Mouse (Mus musculus): ENCODE data around the gene Rnf157.
"Not testable (repeated sequence)": the region's sequence is repeated elsewhere in the genome, so short reads cannot be mapped to it uniquely, and the experiment has no call there.

Gene Rnf157

DNA sequence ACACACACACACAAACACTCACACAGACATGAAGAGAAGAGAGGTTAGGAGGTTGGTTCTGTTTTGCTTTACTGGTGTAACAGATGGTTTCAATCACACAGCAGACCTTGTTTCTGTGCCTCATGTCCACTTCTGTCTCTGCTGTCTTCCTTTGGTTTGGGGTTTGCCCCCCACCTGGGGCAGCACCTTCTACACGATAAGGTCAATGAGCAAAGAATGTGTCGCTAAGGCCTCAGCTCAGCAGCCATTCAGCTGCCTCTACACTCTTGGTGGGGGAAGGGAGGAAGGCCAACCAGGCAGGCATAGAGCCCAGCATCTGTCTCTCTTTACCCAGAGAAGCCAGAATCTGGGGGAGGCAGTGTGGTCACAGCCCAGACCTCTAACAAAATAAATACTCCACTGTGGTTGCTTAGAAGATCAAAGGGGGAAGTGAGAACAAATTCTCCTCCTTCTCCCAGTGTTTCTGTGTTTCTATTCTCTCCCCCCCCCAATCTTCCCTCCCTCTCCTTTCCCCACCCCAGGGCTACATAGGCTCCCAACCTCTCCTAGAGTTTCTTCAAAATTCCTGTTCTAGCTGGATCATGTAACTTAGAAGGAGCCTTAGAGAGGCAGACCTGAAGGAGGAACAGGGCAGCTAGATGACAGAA, 5.5 kb upstream of the Rnf157 start:
- no peak for DNase-seq (ENCODE audit: low spot score in 2 of 2)

GRCm38 (mm10) chr11:116417054-116417453, 4.2 kb upstream of the Rnf157 start:
- DNase-seq (ENCODE audit: low spot score in 2 of 2): no peak

DNA sequence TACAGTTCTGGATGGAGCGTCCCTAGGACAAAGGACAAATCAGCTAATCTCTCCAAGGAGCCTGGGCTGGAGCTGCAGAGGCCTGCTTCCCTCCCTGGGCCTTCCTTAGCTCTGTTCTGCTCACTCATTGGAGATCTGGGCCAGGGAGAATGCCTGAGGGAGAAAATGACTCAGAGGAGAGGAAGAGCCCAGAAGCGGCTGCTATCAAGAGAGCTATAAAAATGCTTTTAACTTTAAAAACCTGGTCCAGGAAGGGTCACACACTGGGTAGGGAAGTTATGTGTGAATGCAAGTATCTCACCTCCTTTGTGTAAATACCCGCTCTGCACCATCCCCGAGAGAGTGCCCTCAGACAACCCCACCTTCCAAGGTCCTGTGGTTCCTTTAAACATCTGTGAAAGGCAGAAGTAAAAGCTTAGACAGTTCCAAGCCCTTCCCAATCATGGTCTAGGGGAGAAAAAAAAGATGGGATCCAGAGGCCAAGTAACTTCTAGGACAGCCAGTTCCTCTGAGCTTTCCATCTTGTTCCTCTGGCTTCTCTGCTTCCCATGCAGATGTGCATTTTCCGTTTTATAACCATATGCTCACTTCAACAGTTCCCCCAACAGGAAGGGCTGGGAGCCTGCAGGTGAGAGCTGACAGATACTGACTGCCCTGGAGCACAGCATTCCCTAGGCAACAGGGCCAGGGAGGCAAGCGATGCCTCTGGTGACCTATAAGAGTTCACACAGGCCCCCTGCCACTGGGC, 3.5 kb upstream of the Rnf157 start:
- DNase-seq (ENCODE audit: low spot score in 2 of 2): peak; percentile 49 to 61

GRCm38 (mm10) chr11:116413631-116414022, 795 bp upstream of the Rnf157 start:
- DNase-seq (ENCODE audit: low spot score in 2 of 2): no peak

DNA sequence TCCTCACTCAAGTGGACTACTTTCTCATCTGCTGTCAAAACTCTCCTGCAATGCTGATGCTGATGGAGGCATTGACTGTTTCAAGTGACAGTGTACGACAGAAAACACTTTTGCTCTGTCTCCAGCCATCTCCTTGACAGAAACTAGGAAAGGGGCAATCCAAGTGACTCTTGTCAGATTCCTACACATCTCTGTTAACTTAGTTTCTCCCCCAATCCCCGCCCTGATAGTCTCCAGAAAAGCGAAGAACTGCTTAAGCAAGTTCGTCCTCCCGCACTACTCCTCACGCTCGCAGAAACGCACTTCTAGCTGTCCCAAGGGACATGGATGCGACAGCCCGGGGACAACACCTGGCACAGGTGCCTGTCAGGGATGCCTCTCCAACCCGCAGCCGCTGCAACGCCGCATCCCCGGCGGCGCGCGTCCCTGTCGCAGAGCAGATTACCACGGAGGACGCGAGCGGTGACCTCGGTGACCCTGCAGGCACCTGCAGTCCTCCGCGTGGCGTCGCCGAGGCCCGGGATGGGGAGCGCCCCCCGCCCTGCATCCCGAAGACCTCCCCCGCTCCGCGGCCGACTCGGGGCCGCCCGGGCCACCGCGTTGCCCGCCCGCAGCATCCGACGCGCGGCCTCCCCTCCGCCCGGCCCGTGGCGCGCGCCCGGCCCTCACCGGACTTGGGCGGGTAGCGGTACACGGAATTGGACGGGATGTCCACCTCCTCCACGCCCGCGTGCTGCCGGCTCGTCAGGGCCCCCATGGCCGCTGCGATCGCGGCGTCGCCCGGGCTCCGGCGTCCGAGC, 604 bp downstream of the Rnf157 start:
- peak in 1 of 2 experiments; percentile 30 for DNase-seq (ENCODE audit: low spot score in 2 of 2)

DNA sequence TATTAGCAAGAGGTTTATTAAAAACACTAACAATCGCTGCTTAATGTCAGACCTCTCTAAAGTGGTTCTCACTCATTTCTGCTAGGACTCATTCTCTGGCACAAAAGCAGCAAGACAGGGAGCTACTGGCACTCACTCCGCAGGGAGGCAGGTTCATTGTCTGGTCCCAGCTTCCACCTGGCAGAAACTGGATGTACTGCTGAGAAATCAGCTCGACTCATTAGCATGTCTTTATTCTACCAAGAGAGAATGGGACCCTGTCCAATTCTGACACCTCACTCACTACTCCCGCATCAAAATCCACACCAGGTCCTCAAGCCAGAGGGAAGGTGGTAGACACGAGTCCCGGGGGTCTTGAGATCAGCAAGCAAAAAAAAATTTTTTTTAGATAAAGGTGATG, 1.2 kb downstream of the Rnf157 start:
- no peak for DNase-seq (ENCODE audit: low spot score in 2 of 2)

- not testable (repeated sequence) for DNase-seq (ENCODE audit: low spot score in 2 of 2)
Measured at GRCm38 (mm10) chr11:116410415-116410814, 2.4 kb downstream of the Rnf157 start.

DNA sequence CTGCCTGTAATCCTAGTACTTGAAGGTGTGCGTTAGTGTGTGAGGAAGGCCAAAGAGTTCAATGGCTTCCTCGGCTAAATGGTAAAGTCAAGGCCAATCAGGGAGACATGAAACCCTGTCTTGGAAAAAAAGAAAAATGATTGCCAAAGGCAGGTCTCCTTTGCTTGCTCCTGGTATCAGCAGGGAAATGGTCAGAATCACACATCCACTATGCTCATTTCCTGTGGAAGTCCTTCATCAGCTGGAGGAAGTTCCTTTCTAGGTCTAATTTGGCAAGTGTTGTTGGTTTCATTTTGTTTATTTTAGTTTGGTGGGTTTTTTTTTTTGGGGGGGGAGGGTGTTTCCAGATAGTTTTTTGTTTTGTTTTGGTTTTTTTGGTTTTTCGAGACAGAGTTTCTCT, 3.8 kb downstream of the Rnf157 start:
- DNase-seq (ENCODE audit: low spot score in 2 of 2): no peak

DNA sequence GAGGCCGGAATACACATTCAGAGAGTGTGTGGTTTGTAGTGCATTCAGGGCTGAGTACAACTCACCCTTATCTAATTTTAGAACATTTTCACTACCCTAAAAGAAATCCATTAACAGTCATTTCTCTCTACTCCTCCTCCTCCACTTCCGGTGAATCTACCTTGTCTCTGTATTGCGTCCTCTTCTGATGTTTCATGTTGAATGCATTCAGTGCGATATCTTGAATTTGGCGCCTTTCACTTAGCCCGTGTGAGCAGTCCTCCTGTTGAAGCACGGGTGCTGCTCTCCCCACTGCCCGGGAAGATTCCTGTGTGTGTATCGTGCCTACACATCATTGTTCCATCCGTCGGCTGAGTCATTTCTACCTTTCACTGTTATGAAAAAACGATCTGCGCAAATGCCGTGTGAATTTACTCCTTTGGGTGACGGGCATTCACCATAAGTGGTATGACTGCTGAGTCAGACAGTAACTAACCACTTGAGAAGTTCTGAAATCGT, 6.6 kb downstream of the Rnf157 start:
- DNase-seq (ENCODE audit: low spot score in 2 of 2): no peak

DNA sequence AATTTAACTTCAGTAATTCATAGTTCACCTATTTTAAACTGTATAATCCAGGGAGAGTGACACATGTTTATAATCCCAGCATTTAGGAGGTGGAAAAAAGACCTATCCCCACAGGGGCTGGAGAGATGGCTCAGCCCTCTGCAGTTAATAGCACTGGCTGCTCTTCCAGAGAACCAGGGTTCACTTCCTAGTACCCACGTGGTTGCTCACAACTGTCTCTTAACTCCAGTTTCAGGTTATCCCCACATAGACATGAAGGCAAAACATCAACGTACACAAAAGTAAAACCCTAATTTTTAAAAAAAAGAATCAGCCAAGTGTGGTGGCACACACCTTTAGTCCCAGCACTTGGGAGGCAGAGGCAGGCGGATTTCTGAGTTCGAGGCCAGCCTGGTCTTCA, 7.2 kb downstream of the Rnf157 start:
- no peak for DNase-seq (ENCODE audit: low spot score in 2 of 2)

DNA sequence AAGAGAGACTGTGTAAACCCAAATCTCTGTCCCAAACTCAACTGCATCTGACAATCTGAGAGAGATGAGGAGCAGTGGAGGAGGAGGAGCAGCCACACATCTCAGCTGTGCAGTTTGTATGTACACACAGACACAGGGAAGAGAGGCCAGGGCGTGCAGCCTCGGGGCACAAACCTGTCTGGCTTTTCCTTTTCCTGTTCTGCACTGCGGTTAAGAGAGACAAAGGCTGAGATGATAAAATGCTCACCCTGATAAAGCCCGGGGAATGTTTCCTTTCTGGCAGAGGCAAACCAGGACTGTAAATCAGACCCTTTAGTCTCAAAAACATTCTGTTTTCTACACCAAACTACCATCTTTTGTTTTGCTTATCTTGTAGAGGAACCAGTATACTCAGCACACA, 12.3 kb downstream of the Rnf157 start:
- no peak for DNase-seq (ENCODE audit: low spot score in 2 of 2)

DNA sequence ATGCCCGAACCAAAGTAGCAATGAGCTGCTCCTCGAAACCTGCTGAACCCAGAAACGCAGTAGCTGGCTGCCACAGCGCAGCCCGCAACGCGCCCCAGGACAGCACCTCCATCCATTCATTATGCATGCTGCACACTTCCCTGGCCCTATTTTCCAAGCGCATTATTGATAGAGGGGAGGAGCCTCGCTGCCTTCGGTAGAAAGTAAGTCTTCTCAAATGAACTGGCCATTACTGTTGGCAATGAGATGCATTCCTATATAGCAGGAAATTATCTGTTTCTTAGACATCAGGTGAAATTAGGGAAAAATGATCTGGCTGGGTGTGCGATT, 14.5 kb downstream of the Rnf157 start:
- DNase-seq (ENCODE audit: low spot score in 2 of 2): no peak

GRCm38 (mm10) chr11:116397517-116398347, 15.1 kb downstream of the Rnf157 start:
- DNase-seq (ENCODE audit: low spot score in 2 of 2): no peak

DNA sequence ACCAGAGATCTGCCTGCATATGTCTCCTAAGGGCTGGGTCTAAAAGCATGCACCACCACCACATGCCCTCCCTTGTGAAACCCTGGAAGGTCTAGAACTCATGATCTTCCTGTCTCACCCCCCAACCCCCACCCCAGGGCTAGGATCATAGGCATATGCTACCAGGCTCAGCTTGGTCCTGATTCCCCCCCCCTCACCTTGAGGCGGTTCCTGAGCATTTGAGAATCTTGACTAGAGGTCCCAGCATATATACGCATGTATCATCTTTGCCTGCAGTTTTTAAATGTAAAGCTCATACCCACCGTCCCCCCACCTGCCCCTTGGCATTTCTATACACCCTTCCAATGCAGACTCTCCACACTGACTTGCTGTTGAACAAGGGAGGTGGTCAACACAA, 15.9 kb downstream of the Rnf157 start:
- no peak for DNase-seq (ENCODE audit: low spot score in 2 of 2)

GRCm38 (mm10) chr11:116396276-116396933, 16.4 kb downstream of the Rnf157 start:
- no peak for DNase-seq (ENCODE audit: low spot score in 2 of 2)

GRCm38 (mm10) chr11:116394769-116395168, 18.1 kb downstream of the Rnf157 start:
- no peak for DNase-seq (ENCODE audit: low spot score in 2 of 2)

DNA sequence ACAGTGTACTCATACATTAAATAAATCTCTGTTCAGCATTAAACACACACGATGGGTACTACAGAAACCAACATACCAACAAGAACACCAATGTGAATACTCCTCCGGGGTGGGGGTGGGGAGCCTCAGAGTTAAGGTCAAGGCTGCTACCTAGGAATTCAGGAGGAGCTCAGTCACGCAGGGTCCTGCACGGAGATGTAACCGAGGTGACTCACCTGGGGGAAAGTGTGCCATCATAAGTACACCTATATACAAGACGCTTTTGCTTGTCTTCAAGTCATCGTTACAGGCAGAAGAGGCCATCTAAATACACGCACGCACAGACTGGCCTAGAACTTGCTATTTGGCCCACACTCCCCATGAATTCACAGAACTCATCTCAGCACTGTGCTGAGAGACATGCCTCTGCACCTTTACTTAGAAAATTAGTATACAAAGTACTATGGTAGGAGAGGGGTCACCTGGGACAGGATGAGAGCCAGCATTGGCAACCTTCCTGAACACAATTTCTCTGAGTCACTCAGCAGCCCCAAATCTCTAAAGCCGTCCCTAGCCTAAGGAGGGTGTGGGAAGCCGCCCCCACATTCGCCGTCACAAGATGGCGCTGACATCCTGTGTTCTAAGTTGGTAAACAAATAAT, 23.9 kb downstream of the Rnf157 start:
- peak; percentile 40 to 72 for DNase-seq (ENCODE audit: low spot score in 2 of 2)

- no peak for DNase-seq (ENCODE audit: low spot score in 2 of 2)
Measured at GRCm38 (mm10) chr11:116387086-116388071, 25.5 kb downstream of the Rnf157 start.

DNA sequence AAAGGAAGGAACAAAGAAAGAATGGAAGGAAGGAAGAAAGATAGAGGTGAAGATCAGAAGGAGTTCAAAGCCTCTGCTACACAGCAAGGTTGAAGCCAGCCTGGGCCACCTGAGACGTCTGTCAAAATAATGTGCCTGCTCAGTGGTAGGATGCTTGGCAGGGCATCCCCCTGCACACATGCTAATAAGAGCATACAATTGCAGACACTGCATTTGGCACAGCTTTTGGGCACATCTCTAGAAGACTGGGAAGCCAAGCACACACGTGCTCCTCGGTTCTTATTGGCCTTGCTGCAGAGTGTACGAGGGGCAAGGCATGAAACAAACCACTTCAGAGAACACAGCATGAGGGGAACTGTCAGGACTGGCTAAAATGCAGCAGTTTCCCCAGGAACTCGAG, 26.8 kb downstream of the Rnf157 start:
- no peak for DNase-seq (ENCODE audit: low spot score in 2 of 2)

- DNase-seq (ENCODE audit: low spot score in 2 of 2): no peak
Measured at GRCm38 (mm10) chr11:116384171-116384570, 28.7 kb downstream of the Rnf157 start.
